Mouse (Mus musculus) intestine, embryonic 14.5 days (tissue): ENCODE measurements around the gene Efcc1. TPM values are rescaled to one million over a fixed set of nuclear protein-coding genes. Genes with fewer than 3 reads are reported as not detected.
A peak's percentile ranks its signal among the peaks of the same experiment; 100 is the strongest.

Experiments used
- ATAC-seq: fragments of 200-750 bp; cut with Nextera tagmentation; replicated peaks from 2 replicates; pipeline ENCODE4 v1.8.0; 2017; ENCODE audit warnings: low read depth, moderate number of reproducible peaks, moderate TSS enrichment, moderate library complexity; ENCODE audit not compliant: low FRiP score, low TSS enrichment
- DNase-seq: peaks from one replicate; pipeline ENCODE4 v3.0.0-alpha.2; 2018; ENCODE audit warnings: low spot score
- H3K27ac ChIP-seq: fragments of 300-500 bp; sonication (generic); 2 replicates; pipeline ENCODE4 v1.5.1; 2014; ENCODE audit warnings: low read depth, mild to moderate bottlenecking, control low read depth
- H3K27me3 ChIP-seq: fragments of 300-500 bp; sonication (generic); replicated peaks from 2 replicates; pipeline ENCODE4 v1.6.1; 2014; ENCODE audit warnings: low read length, control low read depth; ENCODE audit not compliant: control insufficient read depth, insufficient read depth
- H3K36me3 ChIP-seq: fragments of 300-500 bp; sonication (generic); 2 replicates; pipeline ENCODE4 v1.6.1; 2014; ENCODE audit warnings: low read length, control low read depth; ENCODE audit not compliant: control insufficient read depth, insufficient read depth
- H3K4me1 ChIP-seq: fragments of 300-500 bp; sonication (generic); replicated peaks from 2 replicates; pipeline ENCODE4 v1.6.1; 2014; ENCODE audit warnings: low read length, control low read depth, mixed read lengths; ENCODE audit not compliant: control insufficient read depth, insufficient read depth
- H3K4me2 ChIP-seq: fragments of 300-500 bp; sonication (generic); 2 replicates; pipeline ENCODE4 v1.6.1; 2014; ENCODE audit warnings: low read length
- H3K4me3 ChIP-seq: fragments of 300-500 bp; sonication (generic); 2 replicates; pipeline ENCODE4 v1.5.1; 2014; ENCODE audit warnings: low read depth, low read length, control low read depth, mixed read lengths
- H3K9ac ChIP-seq: fragments of 300-500 bp; sonication (generic); 2 replicates; pipeline ENCODE4 v1.6.1; 2014; ENCODE audit warnings: mild to moderate bottlenecking, low read length
- H3K9me3 ChIP-seq: fragments of 300-500 bp; sonication (generic); 2 replicates; pipeline ENCODE4 v1.6.1; 2016; ENCODE audit warnings: low read length, control low read depth; ENCODE audit not compliant: control insufficient read depth
- WGBS: fragments of 180-500 bp; shearing (Covaris S2); extraction: QIAGEN DNeasy Blood & Tissue Kit; methylation state at CpG from one replicate; pipeline ENCODE4 v1.1.7; 2014; 5-methylcytosine and 5-hydroxymethylcytosine counted together
- polyA plus RNA-seq: library from polyadenylated mRNA; unstranded; fragments of >200 nt; fragmentation: Nextera tagmentation; extraction: Ambion mirVana; gene quantifications from 2 replicates; pipeline ENCODE4 v1.2.1, GENCODE M21; 2014

The Efcc1 gene
- polyA plus RNA-seq, 1 experiment from 2014 or later = 1.4 TPM

GRCm38 (mm10) chr6:87748078-87748477, 17.4 kb downstream of the Efcc1 start:
- 81% methylated on average over 2 of the region's 2 CpGs for WGBS
- no peak overlapping the region for H3K9ac ChIP-seq
- H3K4me2 ChIP-seq = no peak overlapping the region
- H3K36me3 ChIP-seq = no peaks in the 10 kb centered on the region
- DNase-seq (no peak), ATAC-seq (no peak)
- no peak overlapping the region for H3K27ac ChIP-seq
- no peak overlapping the region for H3K4me3 ChIP-seq
- H3K27me3 ChIP-seq = no peaks in the 10 kb centered on the region
- no peaks in the 10 kb centered on the region for H3K4me1 ChIP-seq
- no peaks in the 10 kb centered on the region for H3K9me3 ChIP-seq

- Histone ChIP-seq H3K4me2 (no peak overlapping the region), H3K27ac (no peak overlapping the region), H3K4me1 (no peaks in the 10 kb centered on the region), H3K4me3 (no peak overlapping the region), H3K36me3 (no peaks in the 10 kb centered on the region), H3K9ac (no peak overlapping the region), H3K27me3 (no peaks in the 10 kb centered on the region), H3K9me3 (no peaks in the 10 kb centered on the region)
- no peak for ATAC-seq
- WGBS = 77% methylated on average over 6 of the region's 6 CpGs
- no peak for DNase-seq
These were observed 17.9 kb downstream of the Efcc1 start for GRCm38 (mm10) chr6:87748531-87748930.

GRCm38 (mm10) chr6:87750184-87750910, 19.7 kb downstream of the Efcc1 start:
- no peak for ATAC-seq
- WGBS = 85% methylated on average over 8 of the region's 8 CpGs
- H3K36me3 ChIP-seq = no peaks in the 10 kb centered on the region

GRCm38 (mm10) chr6:87751574-87751973, 20.9 kb downstream of the Efcc1 start:
- 85% methylated on average over 6 of the region's 6 CpGs for WGBS
- no peaks in the 10 kb centered on the region for H3K9me3 ChIP-seq
- ATAC-seq = no peak

More at GRCm38 (mm10) chr6:87750184-87750910, 19.7 kb downstream of the Efcc1 start:
- H3K9me3 ChIP-seq = no peaks in the 10 kb centered on the region
- H3K4me2 ChIP-seq = no peak overlapping the region
- no peak for DNase-seq
- no peak overlapping the region for H3K9ac ChIP-seq
- H3K4me1 ChIP-seq = no peaks in the 10 kb centered on the region
- H3K4me3 ChIP-seq = no peak overlapping the region
- H3K27me3 ChIP-seq = no peaks in the 10 kb centered on the region
- H3K27ac ChIP-seq = no peak overlapping the region

GRCm38 (mm10) chr6:87755196-87755595, 24.5 kb downstream of the Efcc1 start:
- Histone ChIP-seq H3K4me2 (no peak overlapping the region), H3K27me3 (no peaks in the 10 kb centered on the region), H3K36me3 (no peaks in the 10 kb centered on the region), H3K9ac (no peak overlapping the region), H3K4me1 (no peaks in the 10 kb centered on the region), H3K4me3 (no peak overlapping the region), H3K27ac (no peak overlapping the region), H3K9me3 (no peaks in the 10 kb centered on the region)
- no peak for ATAC-seq
- no peak for DNase-seq
- 84% methylated on average over 4 of the region's 4 CpGs for WGBS

More at GRCm38 (mm10) chr6:87751574-87751973, 20.9 kb downstream of the Efcc1 start:
- no peak overlapping the region for H3K27ac ChIP-seq
- H3K36me3 ChIP-seq = no peaks in the 10 kb centered on the region
- H3K27me3 ChIP-seq = no peaks in the 10 kb centered on the region
- H3K4me1 ChIP-seq = no peaks in the 10 kb centered on the region
- H3K4me3 ChIP-seq = no peak overlapping the region
- no peak overlapping the region for H3K9ac ChIP-seq
- DNase-seq = no peak
- H3K4me2 ChIP-seq = no peak overlapping the region

GRCm38 (mm10) chr6:87756896-87757295, 26.2 kb downstream of the Efcc1 start:
- Histone ChIP-seq H3K9me3 (no peaks in the 10 kb centered on the region), H3K9ac (no peak overlapping the region), H3K36me3 (no peaks in the 10 kb centered on the region), H3K27ac (no peak overlapping the region), H3K4me1 (no peaks in the 10 kb centered on the region), H3K4me2 (no peak overlapping the region), H3K4me3 (no peak overlapping the region), H3K27me3 (no peaks in the 10 kb centered on the region)
- ATAC-seq (no peak), DNase-seq (no peak)
- WGBS = 88% methylated on average over 8 of the region's 8 CpGs

- Histone ChIP-seq H3K4me1 (no peaks in the 10 kb centered on the region), H3K27ac (no peak overlapping the region), H3K36me3 (no peaks in the 10 kb centered on the region), H3K9me3 (no peaks in the 10 kb centered on the region), H3K27me3 (no peaks in the 10 kb centered on the region), H3K9ac (no peak overlapping the region), H3K4me3 (no peak overlapping the region), H3K4me2 (no peak overlapping the region)
- WGBS = 51% methylated on average over 3 of the region's 3 CpGs
- DNase-seq = no peak
- ATAC-seq = no peak
These were observed 28.7 kb downstream of the Efcc1 start for GRCm38 (mm10) chr6:87759404-87759803.

GRCm38 (mm10) chr6:87759850-87760249, 29.2 kb downstream of the Efcc1 start:
- Histone ChIP-seq H3K4me3 (no peak overlapping the region), H3K36me3 (no peaks in the 10 kb centered on the region), H3K9me3 (no peaks in the 10 kb centered on the region), H3K27ac (no peak overlapping the region), H3K4me2 (no peak overlapping the region), H3K4me1 (no peaks in the 10 kb centered on the region), H3K27me3 (no peaks in the 10 kb centered on the region), H3K9ac (no peak overlapping the region)
- ATAC-seq (no peak), DNase-seq (peak; percentile 27)
- 59% methylated on average over 3 of the region's 3 CpGs for WGBS

GRCm38 (mm10) chr6:87762161-87762560, 31.5 kb downstream of the Efcc1 start:
- ATAC-seq (no peak), DNase-seq (no peak)
- Histone ChIP-seq H3K4me2 (no peak overlapping the region), H3K36me3 (no peaks in the 10 kb centered on the region), H3K9ac (no peak overlapping the region), H3K9me3 (no peaks in the 10 kb centered on the region), H3K4me3 (no peak overlapping the region), H3K27ac (no peak overlapping the region), H3K27me3 (no peaks in the 10 kb centered on the region), H3K4me1 (no peaks in the 10 kb centered on the region)
- WGBS = 76% methylated on average over 5 of the region's 5 CpGs
